Mouse (Mus musculus) bone marrow, adult 2 months (tissue): ENCODE measurements at regions not wholly inside any gene's neighbourhood (a gene's known extent, or its start where the extent isn't known, plus 50 kb on each side); places are given as distances from the start of the nearest gene placed in this dataset.

ENCODE experiments used
- CTCF ChIP-seq: fragments of 200-500 bp; IDR thresholded peaks from 2 replicates; pipeline ENCODE4 v1.5.1; 2011; ENCODE audit warnings: low read length, control low read depth; ENCODE audit not compliant: control insufficient read depth, insufficient read depth
- POLR2A ChIP-seq: fragments of 200-500 bp; IDR thresholded peaks from 2 replicates; pipeline ENCODE4 v1.6.1; 2011; ENCODE audit warnings: low read depth, mild to moderate bottlenecking, control low read depth, low read length, borderline replicate concordance; ENCODE audit not compliant: control insufficient read depth

GRCm38 (mm10) chr2:61319226-61319625, 259.2 kb upstream of the Tank start:
- TF ChIP-seq POLR2A (no peak), CTCF (no peak)
